Mouse (Mus musculus) hindbrain, embryonic 14.5 days (tissue): Measurements from ENCODE around the gene Gm13089. TPM values are rescaled to one million over a fixed set of nuclear protein-coding genes. Genes with fewer than 3 reads are reported as not detected.
"Not testable (repeated sequence)": the region's sequence is repeated elsewhere in the genome, so short reads cannot be mapped to it uniquely, and the experiment has no call there.

ENCODE experiments used
- ATAC-seq: fragments of 200-750 bp; cut with Nextera tagmentation; 2 replicates; pipeline ENCODE4 v1.8.0; 2017; ENCODE audit warnings: moderate number of reproducible peaks, mild to moderate bottlenecking, moderate TSS enrichment, moderate library complexity; ENCODE audit not compliant: low FRiP score
- DNase-seq: peaks from one replicate; pipeline ENCODE4 v3.0.0-alpha.2; 2015; ENCODE audit warnings: low spot score
- H3K27ac ChIP-seq: fragments of 300-500 bp; sonication (generic); 2 replicates; pipeline ENCODE4 v1.5.1; 2014; ENCODE audit warnings: mild to moderate bottlenecking, moderate library complexity
- H3K27me3 ChIP-seq: fragments of 300-500 bp; sonication (generic); 2 replicates; pipeline ENCODE4 v1.6.1; 2014; ENCODE audit warnings: mild to moderate bottlenecking, low read length, mixed read lengths; ENCODE audit not compliant: control insufficient read depth, insufficient read depth
- H3K36me3 ChIP-seq: fragments of 300-500 bp; sonication (generic); replicated peaks from 2 replicates; pipeline ENCODE4 v1.6.1; 2014; ENCODE audit not compliant: control insufficient read depth, insufficient read depth
- H3K4me1 ChIP-seq: fragments of 300-500 bp; sonication (generic); replicated peaks from 2 replicates; pipeline ENCODE4 v1.6.1; 2014; ENCODE audit warnings: antibody characterized with exemption, low read length, mixed read lengths; ENCODE audit not compliant: control insufficient read depth, insufficient read depth
- H3K4me2 ChIP-seq: fragments of 300-500 bp; sonication (generic); replicated peaks from 2 replicates; pipeline ENCODE4 v1.6.1; 2014; ENCODE audit warnings: mild to moderate bottlenecking, moderate library complexity
- H3K4me3 ChIP-seq: fragments of 300-500 bp; sonication (generic); replicated peaks from 2 replicates; pipeline ENCODE4 v1.5.1; 2014; ENCODE audit warnings: mild to moderate bottlenecking, low read length
- H3K9ac ChIP-seq: fragments of 300-500 bp; sonication (generic); 2 replicates; pipeline ENCODE4 v1.6.1; 2014
- H3K9me3 ChIP-seq: fragments of 300-500 bp; sonication (generic); 2 replicates; pipeline ENCODE4 v1.6.1; 2016; ENCODE audit warnings: low read length; ENCODE audit not compliant: control insufficient read depth
- WGBS: fragments of 180-500 bp; shearing (Covaris S2); extraction: QIAGEN DNeasy Blood & Tissue Kit; methylation state at CpG from one replicate; pipeline ENCODE4 v1.1.7; 2014; 5-methylcytosine and 5-hydroxymethylcytosine counted together
- polyA plus RNA-seq: library from polyadenylated mRNA; unstranded; fragments of >200 nt; fragmentation: Nextera tagmentation; extraction: Ambion mirVana; gene quantifications from 2 replicates; pipeline ENCODE4 v1.2.1, GENCODE M21; 2014

The Gm13089 gene
- not detected in 2 replicates for polyA plus RNA-seq

GRCm38 (mm10) chr4:143702611-143703010 is at the start of gene Gm13089:
Gene Gm13089, minus strand, starts transcription at chr4:143702711.
- DNase-seq (no peak), ATAC-seq (no peak)
- H3K4me1 ChIP-seq = no peaks in the 10 kb centered on the region
- H3K27me3 ChIP-seq = no peaks in the 10 kb centered on the region
- H3K36me3 ChIP-seq = no peaks in the 10 kb centered on the region
- no peak within 1 kb of the TSS for H3K9ac ChIP-seq
- no peak within 1 kb of the TSS for H3K27ac ChIP-seq
- 89% methylated on average over 2 of the region's 2 CpGs for WGBS
- H3K4me2 ChIP-seq = no peak within 1 kb of the TSS
- no peak within 1 kb of the TSS for H3K4me3 ChIP-seq
- H3K9me3 ChIP-seq = peaks cover 63% of the 10 kb centered on the region

- Histone ChIP-seq H3K9me3 (peaks cover 28% of the 10 kb centered on the region), H3K27me3 (no peaks in the 10 kb centered on the region), H3K36me3 (no peaks in the 10 kb centered on the region), H3K9ac (no peak within 1 kb of the TSS), H3K4me3 (no peak within 1 kb of the TSS), H3K27ac (no peak within 1 kb of the TSS), H3K4me1 (no peaks in the 10 kb centered on the region), H3K4me2 (no peak within 1 kb of the TSS)
- DNase-seq (no peak), ATAC-seq (no peak)
- 92% methylated on average over 1 of the region's 1 CpGs for WGBS
Measured at GRCm38 (mm10) chr4:143719155-143719554, 16.6 kb upstream of the Gm13089 start, which contains the start of gene Gm13078. Gene Gm13078, plus strand, starts transcription at chr4:143719455.

- ATAC-seq, H3K36me3 ChIP-seq, H3K27ac ChIP-seq: not testable (repeated sequence)
Measured at GRCm38 (mm10) chr4:143657146-143657545, 45.4 kb downstream of the Gm13089 start, which contains the start of gene Gm13088. Gene Gm13088, minus strand, starts transcription at chr4:143657246.

More at GRCm38 (mm10) chr4:143657146-143657545, 45.4 kb downstream of the Gm13089 start, which contains the start of gene Gm13088:
- H3K27me3 ChIP-seq, H3K9ac ChIP-seq, H3K9me3 ChIP-seq, DNase-seq, H3K4me1 ChIP-seq, H3K4me3 ChIP-seq, H3K4me2 ChIP-seq: not testable (repeated sequence)

Other genes with a start within 250 kb of the Gm13089 start
- gene Gm13043, start 191.4 kb downstream of the Gm13089 start, polyA plus RNA-seq = not detected in 2 replicates
- gene Gm13040, start 166.8 kb downstream of the Gm13089 start, polyA plus RNA-seq = not detected in 2 replicates
- not detected in 2 replicates for gene BC080695, start 151.0 kb downstream of the Gm13089 start, polyA plus RNA-seq
- gene Gm13057, start 151.0 kb downstream of the Gm13089 start, polyA plus RNA-seq = not detected in 2 replicates
- not detected in 2 replicates for gene Gm13083, start 87.7 kb downstream of the Gm13089 start, polyA plus RNA-seq
- gene Gm13088, start 45.5 kb downstream of the Gm13089 start, polyA plus RNA-seq = not detected in 2 replicates
- not detected in 2 replicates for gene Gm13078, start 16.7 kb upstream of the Gm13089 start, polyA plus RNA-seq
- not detected in 2 replicates for gene Gm13023, start 86.6 kb upstream of the Gm13089 start, polyA plus RNA-seq
- gene Gm13084, start 113.4 kb upstream of the Gm13089 start, polyA plus RNA-seq = not detected in 2 replicates
- gene Gm13103, start 143.8 kb upstream of the Gm13089 start, polyA plus RNA-seq = not detected in 2 replicates
- not detected in 2 replicates for gene Pramef6, start 197.7 kb upstream of the Gm13089 start, polyA plus RNA-seq
- gene Pramef25, start 248.3 kb upstream of the Gm13089 start, polyA plus RNA-seq = not detected in 2 replicates